Mouse (Mus musculus): ENCODE results near the gene Hyal4.
A peak's percentile ranks its signal among the peaks of the same experiment; 100 is the strongest.

The Hyal4 gene

GRCm38 (mm10) chr6:24748029-24748428, at the start of gene Hyal4:
TSS of gene Hyal4 (plus strand) at chr6:24748329.
- DNase-seq (ENCODE audit: low read depth), result no peak

DNA sequence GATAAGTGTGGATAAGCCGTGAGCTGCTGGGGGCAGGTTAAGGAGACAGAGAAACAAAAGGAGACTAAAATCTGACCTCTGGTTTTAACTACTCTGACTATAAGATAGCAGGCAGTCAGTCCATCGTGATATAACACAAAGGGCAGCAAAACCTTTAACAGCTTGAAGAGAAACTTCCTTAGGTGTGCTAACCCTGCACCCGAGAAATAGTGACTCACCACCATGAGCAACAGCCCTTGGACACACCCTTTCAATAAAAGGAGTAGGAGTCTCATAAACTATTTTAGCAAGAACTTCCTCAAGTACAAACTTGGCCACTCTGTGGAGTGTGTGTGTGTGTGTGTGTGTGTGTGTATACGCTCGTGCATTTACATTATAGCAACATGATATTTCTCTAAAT, 41.0 kb upstream of the Hyal4 start:
- peak; percentile 62 for DNase-seq (ENCODE audit: low read depth)

GRCm38 (mm10) chr6:24707499-24707898, 40.6 kb upstream of the Hyal4 start:
- DNase-seq (ENCODE audit: low read depth), result no peak

- DNase-seq (ENCODE audit: low read depth), result peak; percentile 78
Measured at GRCm38 (mm10) chr6:24721317-24722099, 26.6 kb upstream of the Hyal4 start.

GRCm38 (mm10) chr6:24728130-24728529, 20.0 kb upstream of the Hyal4 start:
- peak; percentile 68 for DNase-seq (ENCODE audit: low read depth)

GRCm38 (mm10) chr6:24732945-24733344, 15.2 kb upstream of the Hyal4 start, which contains the start of gene Hyal6:
TSS of gene Hyal6 (plus strand) at chr6:24733245.
- DNase-seq (ENCODE audit: low read depth), result no peak

DNA sequence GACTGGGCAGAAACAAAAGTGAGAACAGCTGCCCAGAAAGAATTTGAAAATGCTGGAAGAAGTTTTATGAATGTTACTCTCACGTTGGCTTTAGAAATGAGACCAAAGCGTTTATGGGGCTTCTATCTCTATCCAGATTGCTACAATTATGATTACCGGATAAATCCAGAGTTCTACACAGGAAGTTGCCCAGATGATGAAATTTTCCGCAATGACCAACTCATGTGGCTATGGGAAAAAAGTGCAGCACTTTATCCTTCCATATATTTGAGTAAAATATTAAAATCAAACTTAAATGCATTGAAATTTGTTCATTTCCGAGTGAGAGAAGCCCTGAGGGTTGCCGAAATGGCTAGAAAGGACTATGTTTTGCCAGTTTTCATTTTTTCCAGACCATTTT, 13.6 kb upstream of the Hyal4 start:
- DNase-seq (ENCODE audit: low read depth), result no peak

DNA sequence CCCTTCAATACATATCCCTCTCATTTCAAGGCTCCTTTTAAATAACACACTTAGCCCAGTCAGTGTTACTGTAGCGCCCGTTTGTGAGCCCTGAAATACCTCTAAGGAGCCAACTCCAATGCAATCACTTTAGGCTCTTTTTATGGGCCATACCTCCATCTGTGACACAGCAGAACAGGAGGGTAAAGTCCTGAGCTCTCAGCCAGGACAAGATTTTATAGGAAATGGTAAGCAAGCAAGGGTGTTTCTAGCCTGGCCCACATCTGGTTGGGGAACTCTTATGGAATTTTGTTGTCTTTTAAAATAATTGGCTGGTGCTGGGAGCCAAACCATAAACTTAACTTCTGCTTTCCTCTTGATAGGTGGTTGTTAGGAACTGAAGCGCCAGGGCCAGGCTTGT, 11.2 kb downstream of the Hyal4 start:
- no peak for DNase-seq (ENCODE audit: low read depth)

GRCm38 (mm10) chr6:24766261-24766660, 18.1 kb downstream of the Hyal4 start:
- DNase-seq (ENCODE audit: low read depth), result no peak

DNA sequence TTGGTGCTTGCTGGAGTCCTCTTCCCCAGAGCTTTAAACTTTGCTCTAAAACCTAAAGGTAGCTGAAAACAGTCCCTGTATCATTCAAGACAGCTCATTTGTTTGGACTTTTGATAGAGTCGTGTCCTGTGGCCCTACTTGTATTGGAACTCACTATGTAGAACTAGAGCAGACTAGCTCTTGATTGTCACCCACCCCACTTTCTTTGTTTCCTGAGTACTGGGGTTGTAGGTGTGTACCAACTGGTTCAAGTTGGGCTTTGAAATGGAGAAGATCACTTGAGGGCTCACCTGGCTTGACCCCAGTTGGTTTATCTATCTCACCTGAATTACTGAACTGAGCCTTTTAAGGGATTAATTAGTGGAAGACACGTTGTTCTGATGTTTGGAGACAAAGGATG, 31.1 kb downstream of the Hyal4 start:
- no peak for DNase-seq (ENCODE audit: low read depth)

- DNase-seq (ENCODE audit: low read depth), result no peak
Measured at GRCm38 (mm10) chr6:24790888-24791287, 42.8 kb downstream of the Hyal4 start, which contains the start of gene Spam1. TSS of gene Spam1 (plus strand) at chr6:24791188.

All from 416B (cell line).